Mouse (Mus musculus) cerebellum, postnatal 4 days (tissue): ENCODE measurements at regions not wholly inside any gene's neighbourhood (a gene's known extent, or its start where the extent isn't known, plus 50 kb on each side); places are given as distances from the start of the nearest gene placed in this dataset.

ENCODE experiments used
- DNase-seq, 2 experiments: peaks; one replicate each; pipeline ENCODE4 v3.0.0; 2022; ENCODE audit warnings: low spot score in 2 of 2, mixed read lengths in 1 of 2

- peak in 1 of 2 experiments; percentile 8 for DNase-seq
These were observed 190.2 kb upstream of the Cdh20 start for GRCm38 (mm10) chr1:104578123-104578522.

- DNase-seq = no peak
These were observed 184.2 kb upstream of the Cdh20 start for GRCm38 (mm10) chr1:104584123-104584522.

- no peak for DNase-seq
These were observed 181.3 kb upstream of the Cdh20 start for GRCm38 (mm10) chr1:104586985-104587384.

GRCm38 (mm10) chr1:104605301-104605700 lies 163.0 kb upstream of the Cdh20 start:
- DNase-seq = no peak

- no peak for DNase-seq
These were observed 158.9 kb upstream of the Cdh20 start for GRCm38 (mm10) chr1:104609409-104609808.

- DNase-seq = no peak
These were observed 151.0 kb upstream of the Cdh20 start for GRCm38 (mm10) chr1:104617374-104617773.

- no peak for DNase-seq
These were observed 148.4 kb upstream of the Cdh20 start for GRCm38 (mm10) chr1:104619805-104620375.

- no peak for DNase-seq
These were observed 142.8 kb upstream of the Cdh20 start for GRCm38 (mm10) chr1:104625528-104625927.

- no peak for DNase-seq
These were observed 115.9 kb upstream of the Cdh20 start for GRCm38 (mm10) chr1:104652405-104652804.
